In the genomic region with DNA sequence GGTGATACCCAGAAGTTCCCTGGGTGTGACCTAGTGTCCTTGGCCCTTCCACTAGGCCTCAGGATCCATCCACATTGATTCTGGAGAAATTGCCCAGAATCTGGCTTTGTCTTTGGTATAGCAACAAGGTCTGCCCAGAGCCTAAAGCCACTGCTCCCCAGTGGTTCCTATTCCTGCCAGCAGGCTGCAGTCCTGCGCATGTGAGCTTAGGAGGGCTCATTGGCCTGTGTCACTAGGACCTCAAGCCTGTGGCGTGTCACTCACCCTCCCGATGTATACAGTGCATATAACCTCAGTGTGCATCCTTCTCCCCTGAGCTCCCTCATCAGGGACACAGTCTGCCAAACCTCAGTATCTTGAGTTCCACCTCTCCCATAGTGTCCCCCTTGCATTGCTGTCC, we compare ENCODE assay signal across 15 mouse cellular contexts.
DNase-seq lines count a peak whose midpoint lies in the region; ATAC-seq and TF ChIP-seq lines count a peak whose summit lies in the region.
"Had no signal": no experiment of that assay in that cellular context is flagged by ENCODE, and none has a peak within 500 bp of the region (broad histone marks: within the 10 kb centered on the region; RNA-seq: fewer than 3 reads in every experiment).

No protein-coding gene starts in this region.

- H3K9me3 ChIP-seq in intestine, postnatal 0 days (ENCODE audit: control insufficient read depth) = no peaks in the 10 kb centered on the region
- no peaks in the 10 kb centered on the region for H3K9me3 ChIP-seq in intestine, embryonic 15.5 days
- no peaks in the 10 kb centered on the region for H3K9me3 ChIP-seq in midbrain, embryonic 16.5 days (replicated peaks; ENCODE audit: control insufficient read depth, low read length, poor library complexity, severe bottlenecking)
- H3K9me3 ChIP-seq in midbrain, embryonic 10.5 days (replicated peaks) = no peaks in the 10 kb centered on the region
- H3K9me3 ChIP-seq in limb, embryonic 10.5 days (replicated peaks) = no peaks in the 10 kb centered on the region
- no peaks in the 10 kb centered on the region for H3K9me3 ChIP-seq in stomach, postnatal 0 days (ENCODE audit: control insufficient read depth, low read length)
- H3K9me3 ChIP-seq: heart, embryonic 15.5 days; limb, embryonic 15.5 days had no signal

- WGBS in intestine, postnatal 0 days = 84% methylated on average over 3 of the region's 3 CpGs
- 84% methylated on average over 3 of the region's 3 CpGs for WGBS in intestine, embryonic 15.5 days
- WGBS in midbrain, embryonic 16.5 days = 79% methylated on average over 3 of the region's 3 CpGs
- WGBS in midbrain, embryonic 10.5 days = 73% methylated on average over 3 of the region's 3 CpGs
- 70% methylated on average over 3 of the region's 3 CpGs for WGBS in limb, embryonic 10.5 days
- WGBS in stomach, postnatal 0 days = 90% methylated on average over 3 of the region's 3 CpGs

- H3K36me3 ChIP-seq in intestine, postnatal 0 days (ENCODE audit: control insufficient read depth, insufficient read depth) = no peaks in the 10 kb centered on the region
- no peaks in the 10 kb centered on the region for H3K36me3 ChIP-seq in intestine, embryonic 15.5 days
- no peaks in the 10 kb centered on the region for H3K36me3 ChIP-seq in midbrain, embryonic 16.5 days (ENCODE audit: control insufficient read depth, insufficient read depth, low read length)
- no peaks in the 10 kb centered on the region for H3K36me3 ChIP-seq in midbrain, embryonic 10.5 days
- no peaks in the 10 kb centered on the region for H3K36me3 ChIP-seq in limb, embryonic 10.5 days
- no peaks in the 10 kb centered on the region for H3K36me3 ChIP-seq in stomach, postnatal 0 days (ENCODE audit: control insufficient read depth, insufficient read depth, low read length)
- H3K36me3 ChIP-seq: heart, embryonic 15.5 days; limb, embryonic 15.5 days had no signal

- H3K27me3 ChIP-seq in intestine, postnatal 0 days (replicated peaks; ENCODE audit: control insufficient read depth, insufficient read depth, low read length) = no peaks in the 10 kb centered on the region
- no peaks in the 10 kb centered on the region for H3K27me3 ChIP-seq in intestine, embryonic 15.5 days (replicated peaks)
- no peaks in the 10 kb centered on the region; the same call in 1 of the 2 replicates for H3K27me3 ChIP-seq in midbrain, embryonic 16.5 days (ENCODE audit: control insufficient read depth, insufficient read depth, low read depth, low read length)
- H3K27me3 ChIP-seq in midbrain, embryonic 10.5 days (ENCODE audit: low read depth, poor library complexity, severe bottlenecking) = no peaks in the 10 kb centered on the region
- H3K27me3 ChIP-seq in limb, embryonic 10.5 days (ENCODE audit: low read depth, poor library complexity, severe bottlenecking) = no peaks in the 10 kb centered on the region
- H3K27me3 ChIP-seq in stomach, postnatal 0 days (ENCODE audit: control insufficient read depth, insufficient read depth, low read length) = no peaks in the 10 kb centered on the region
- H3K27me3 ChIP-seq: heart, embryonic 15.5 days; limb, embryonic 15.5 days; Patski had no signal

- no peak for TF ChIP-seq EP300 in stomach, postnatal 0 days (optimal IDR thresholded peaks at IDR 0.05)

- peak; percentile 20; the same call in 1 of the 2 replicates for ATAC-seq in intestine, postnatal 0 days
- ATAC-seq in intestine, embryonic 15.5 days = no peak
- ATAC-seq in midbrain, embryonic 16.5 days = 0 out of 2 replicates have a peak, but pooled peaks have one; percentile 36
- peak; percentile 22; the same call in 1 of the 2 replicates for ATAC-seq in stomach, postnatal 0 days (ENCODE audit: low FRiP score, low TSS enrichment)
- ATAC-seq: Patski had no signal

- no peak overlapping the region for H3K4me2 ChIP-seq in intestine, postnatal 0 days (replicated peaks; ENCODE audit: low read depth)
- H3K4me2 ChIP-seq in intestine, embryonic 15.5 days (replicated peaks) = no peak overlapping the region
- H3K4me2 ChIP-seq in midbrain, embryonic 16.5 days (ENCODE audit: low read length) = no peak overlapping the region
- no peak overlapping the region for H3K4me2 ChIP-seq in stomach, postnatal 0 days (replicated peaks; ENCODE audit: low read depth)
- H3K4me2 ChIP-seq: heart, embryonic 15.5 days; hindbrain, embryonic 14.5 days; limb, embryonic 15.5 days; midbrain, embryonic 11.5 days had no signal

- no peak for DNase-seq in midbrain, embryonic 10.5 days (ENCODE audit: low spot score)
- no peak for DNase-seq in limb, embryonic 10.5 days (ENCODE audit: low spot score)
- DNase-seq in stomach, postnatal 0 days (ENCODE audit: low spot score) = no peak
- DNase-seq in frontal cortex, postnatal 36 days (ENCODE audit: low spot score in 2 of 2) = no peak
- DNase-seq: cerebellum, adult 9-10 months; lung, postnatal 14 days; right cerebral cortex, adult 18-20 months had no signal

- H3K4me3 ChIP-seq in intestine, postnatal 0 days (ENCODE audit: low read depth, low read length) = no peak overlapping the region
- H3K4me3 ChIP-seq in intestine, embryonic 15.5 days (replicated peaks) = no peak overlapping the region
- no peak overlapping the region for H3K4me3 ChIP-seq in midbrain, embryonic 16.5 days (ENCODE audit: low read depth, low read length)
- H3K4me3 ChIP-seq in midbrain, embryonic 10.5 days = no peak overlapping the region
- H3K4me3 ChIP-seq in limb, embryonic 10.5 days = no peak overlapping the region
- no peak overlapping the region for H3K4me3 ChIP-seq in stomach, postnatal 0 days (ENCODE audit: low read depth, low read length)
- H3K4me3 ChIP-seq: heart, embryonic 15.5 days; limb, embryonic 15.5 days had no signal

- no peaks in the 10 kb centered on the region for H3K4me1 ChIP-seq in intestine, postnatal 0 days (replicated peaks; ENCODE audit: control insufficient read depth, insufficient read depth, low read length)
- 0 out of 2 replicates have a peak, but pooled peaks cover 9% of the 10 kb centered on the region for H3K4me1 ChIP-seq in intestine, embryonic 15.5 days (replicated peaks)
- H3K4me1 ChIP-seq in midbrain, embryonic 16.5 days (ENCODE audit: control insufficient read depth, insufficient read depth, low read length) = 0 out of 2 replicates have a peak, but pooled peaks cover 2% of the 10 kb centered on the region
- H3K4me1 ChIP-seq in midbrain, embryonic 10.5 days = peaks cover 6% of the 10 kb centered on the region; the same call in 1 of the 2 replicates
- peaks cover 18% of the 10 kb centered on the region for H3K4me1 ChIP-seq in limb, embryonic 10.5 days
- no peaks in the 10 kb centered on the region for H3K4me1 ChIP-seq in stomach, postnatal 0 days (replicated peaks; ENCODE audit: control insufficient read depth, insufficient read depth)
- H3K4me1 ChIP-seq: heart, embryonic 15.5 days had no signal

- no peak overlapping the region for H3K27ac ChIP-seq in intestine, postnatal 0 days (ENCODE audit: low read depth, low read length)
- no peak overlapping the region for H3K27ac ChIP-seq in intestine, embryonic 15.5 days
- no peak overlapping the region for H3K27ac ChIP-seq in midbrain, embryonic 16.5 days (ENCODE audit: low read length)
- no peak overlapping the region for H3K27ac ChIP-seq in midbrain, embryonic 10.5 days (replicated peaks)
- peak overlapping the region; percentile 1; the same call in 1 of the 2 replicates for H3K27ac ChIP-seq in limb, embryonic 10.5 days
- no peak overlapping the region for H3K27ac ChIP-seq in stomach, postnatal 0 days (replicated peaks)
- H3K27ac ChIP-seq: heart, embryonic 15.5 days; hindbrain, embryonic 14.5 days; limb, embryonic 15.5 days had no signal

- TF ChIP-seq CTCF in intestine, postnatal 0 days (IDR thresholded peaks at IDR 0.05; ENCODE audit: low read depth) = peak; percentile 51
- peak; percentile 37 for TF ChIP-seq CTCF in stomach, postnatal 0 days (IDR thresholded peaks at IDR 0.05; ENCODE audit: low read depth)

- no peak overlapping the region for H3K9ac ChIP-seq in intestine, postnatal 0 days (ENCODE audit: low read depth, low read length)
- no peak overlapping the region for H3K9ac ChIP-seq in intestine, embryonic 15.5 days
- H3K9ac ChIP-seq in midbrain, embryonic 16.5 days (ENCODE audit: low read depth, low read length) = no peak overlapping the region
- no peak overlapping the region for H3K9ac ChIP-seq in stomach, postnatal 0 days (ENCODE audit: low read length)
- H3K9ac ChIP-seq: heart, embryonic 15.5 days; hindbrain, embryonic 14.5 days; limb, embryonic 15.5 days had no signal
